Mouse (Mus musculus) heart, adult 9 months (tissue): ENCODE data around the gene BC024978.
"Not testable (repeated sequence)": the region's sequence is repeated elsewhere in the genome, so short reads cannot be mapped to it uniquely, and the experiment has no call there.

Experiments
- DNase-seq, 2 experiments: peaks; one replicate each; pipeline ENCODE4 v3.0.0; 2022; ENCODE audit warnings: low spot score in 2 of 2

Gene BC024978

DNA sequence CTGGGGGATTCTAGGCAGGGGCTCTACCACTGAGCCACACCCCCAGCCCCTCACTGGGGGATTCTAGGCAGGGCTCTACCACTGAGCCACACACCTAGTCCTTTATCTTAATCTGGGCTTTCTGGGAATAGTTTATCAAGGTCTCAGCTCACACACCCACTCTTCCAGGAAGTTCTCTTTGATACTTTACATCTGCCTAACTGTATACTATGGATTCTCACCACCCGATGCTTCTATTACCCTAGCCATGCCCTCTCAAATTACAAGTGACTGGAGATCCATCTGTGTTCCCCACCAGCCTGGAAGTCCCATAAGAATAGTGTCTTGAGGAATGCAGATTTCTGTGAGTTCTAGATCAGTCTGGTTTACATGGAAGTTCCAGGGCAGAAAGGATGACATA, 27.0 kb downstream of the BC024978 start:
- DNase-seq, result no peak

DNA sequence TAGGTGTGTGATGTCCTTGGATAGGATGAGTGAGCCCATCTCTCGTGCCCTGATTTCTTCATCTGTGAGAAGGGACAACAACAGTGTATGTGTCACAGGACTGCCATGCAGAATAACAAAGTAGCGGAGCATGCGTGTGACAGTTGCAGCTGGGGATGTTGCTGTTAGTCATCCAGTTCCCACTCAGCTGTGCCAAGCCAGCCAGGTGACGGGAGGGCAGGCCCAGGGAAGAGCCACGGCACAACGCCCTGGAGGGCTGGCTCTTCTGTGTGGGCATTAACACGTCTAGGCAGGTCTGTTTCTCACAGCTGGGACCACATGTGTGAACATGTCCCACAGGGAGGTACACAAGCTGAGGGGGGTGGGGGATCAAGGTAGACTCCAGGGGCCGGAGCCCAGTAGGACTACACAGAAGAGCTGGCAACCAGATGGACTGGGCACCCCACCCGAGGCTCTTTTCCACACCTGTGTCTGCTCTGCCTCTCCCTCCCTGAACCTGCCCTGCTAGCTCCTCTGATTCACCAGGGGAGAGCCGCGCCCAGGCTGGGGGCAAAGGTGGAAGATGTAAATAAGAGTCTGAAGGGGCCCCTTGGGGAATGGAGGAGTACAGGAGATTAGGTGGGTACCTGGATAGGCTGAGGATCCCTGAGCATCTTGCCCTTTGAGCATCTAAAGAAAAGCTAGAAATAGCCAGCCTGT, 29.4 kb downstream of the BC024978 start:
- DNase-seq, result peak; percentile 26 to 34

DNA sequence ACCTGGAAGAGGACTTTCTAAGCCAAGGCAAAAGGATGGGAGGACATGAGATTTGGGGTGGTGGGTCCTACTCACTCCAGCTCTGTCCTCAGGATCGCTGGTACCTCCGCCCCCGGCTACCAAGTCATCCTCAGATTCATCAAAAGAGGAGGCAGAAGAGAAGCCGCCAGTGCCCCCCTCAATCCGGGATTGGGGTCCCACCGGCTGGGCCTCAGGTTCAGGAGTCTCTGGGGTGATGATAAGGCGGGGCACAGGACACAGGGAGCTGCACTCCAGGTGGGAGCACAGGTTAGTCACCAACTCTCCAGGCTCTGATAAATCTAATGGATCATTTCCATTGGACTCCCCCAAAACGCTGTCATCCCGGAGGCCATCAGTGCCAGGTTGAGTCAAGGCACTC, 31.7 kb downstream of the BC024978 start:
- DNase-seq, result no peak

DNA sequence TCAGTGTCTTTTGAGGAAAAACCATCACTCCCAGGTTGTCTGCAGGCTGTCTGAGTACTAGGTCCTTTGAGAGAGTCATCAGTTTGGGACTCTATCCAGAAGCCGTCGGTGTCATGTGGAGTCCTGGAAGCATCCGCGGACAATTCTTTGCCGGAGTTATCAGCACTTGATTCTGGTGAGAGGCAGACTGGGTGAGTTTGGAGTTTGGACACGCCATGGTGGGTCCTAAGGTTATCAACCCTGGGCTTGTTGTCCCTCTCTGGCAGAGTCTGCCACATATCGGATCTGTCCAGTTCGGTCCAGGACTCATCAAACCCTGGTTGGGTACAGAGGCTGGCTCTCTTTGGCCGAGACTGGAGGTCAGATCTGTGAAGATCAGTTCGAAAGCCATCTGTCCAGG, 32.1 kb downstream of the BC024978 start:
- no peak for DNase-seq

DNA sequence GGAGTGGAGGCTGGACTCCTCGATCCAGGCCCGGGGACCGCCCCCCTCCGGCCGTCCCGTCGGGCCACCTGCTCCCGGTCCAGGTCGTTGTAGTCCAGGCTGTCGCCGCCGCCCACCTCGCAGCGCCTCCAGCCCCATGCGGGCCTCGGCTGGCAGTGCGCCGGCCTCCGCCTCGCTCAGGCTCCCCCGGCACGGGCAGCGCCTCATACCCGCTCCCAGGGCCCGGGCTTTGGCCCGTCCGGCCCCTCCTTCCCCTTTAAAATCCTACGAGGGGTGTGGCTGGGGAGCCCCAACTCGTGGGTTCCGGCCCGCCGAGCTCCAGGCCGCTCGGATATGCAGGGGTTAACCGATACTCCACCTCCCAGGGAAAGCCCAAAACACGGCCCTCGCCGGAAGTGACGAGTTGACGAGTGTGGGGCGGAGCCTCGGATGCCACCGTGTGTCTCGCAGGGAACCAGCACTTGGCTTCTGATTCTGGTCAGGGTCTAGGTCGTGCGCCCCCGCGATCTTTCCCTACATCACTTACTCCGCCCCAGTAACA, 32.8 kb downstream of the BC024978 start, which contains the start of gene Itpkc:
Itpkc (minus strand) TSS at position 381 of the 541 bp plus-strand sequence.
- DNase-seq, result peak; percentile 91 to 93

DNA sequence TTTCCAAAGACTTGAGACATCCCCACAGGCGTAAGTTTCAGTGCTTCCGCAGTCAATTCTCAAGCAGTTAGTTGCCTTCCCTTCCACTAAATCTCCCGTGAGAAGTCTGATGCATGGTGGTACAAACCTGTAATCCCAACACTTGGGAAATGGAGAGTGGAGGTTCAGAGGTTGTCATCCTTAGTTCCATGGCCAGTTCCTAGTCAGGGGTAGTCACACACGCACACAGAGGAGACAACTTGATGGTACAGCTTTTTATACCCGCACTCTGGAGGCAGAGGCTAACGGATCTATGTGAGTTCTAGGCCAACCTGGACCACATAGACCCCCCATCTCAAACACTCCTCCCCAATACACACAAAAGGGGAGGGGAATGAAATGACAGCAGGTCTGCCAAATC, 33.3 kb downstream of the BC024978 start:
- no peak for DNase-seq

DNA sequence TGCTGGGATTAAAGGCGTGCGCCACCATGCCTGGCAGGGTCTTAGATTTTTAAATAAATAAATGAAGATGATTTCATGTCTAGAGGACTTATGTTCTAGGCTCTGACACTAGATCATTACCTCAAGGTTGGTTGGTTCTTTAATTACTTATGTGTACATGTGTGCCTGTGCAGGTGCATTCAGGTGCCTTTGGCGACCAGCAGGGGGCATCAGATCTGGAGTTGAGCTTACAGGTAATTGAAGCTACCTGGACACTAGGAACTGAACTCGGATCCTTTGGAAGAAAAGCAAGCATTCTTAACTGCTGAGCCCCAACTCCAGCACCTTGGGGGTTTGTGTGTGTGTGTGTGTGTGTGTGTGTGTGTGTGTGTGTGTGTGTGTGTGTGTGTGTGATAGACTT, 35.2 kb downstream of the BC024978 start:
- no peak for DNase-seq

DNA sequence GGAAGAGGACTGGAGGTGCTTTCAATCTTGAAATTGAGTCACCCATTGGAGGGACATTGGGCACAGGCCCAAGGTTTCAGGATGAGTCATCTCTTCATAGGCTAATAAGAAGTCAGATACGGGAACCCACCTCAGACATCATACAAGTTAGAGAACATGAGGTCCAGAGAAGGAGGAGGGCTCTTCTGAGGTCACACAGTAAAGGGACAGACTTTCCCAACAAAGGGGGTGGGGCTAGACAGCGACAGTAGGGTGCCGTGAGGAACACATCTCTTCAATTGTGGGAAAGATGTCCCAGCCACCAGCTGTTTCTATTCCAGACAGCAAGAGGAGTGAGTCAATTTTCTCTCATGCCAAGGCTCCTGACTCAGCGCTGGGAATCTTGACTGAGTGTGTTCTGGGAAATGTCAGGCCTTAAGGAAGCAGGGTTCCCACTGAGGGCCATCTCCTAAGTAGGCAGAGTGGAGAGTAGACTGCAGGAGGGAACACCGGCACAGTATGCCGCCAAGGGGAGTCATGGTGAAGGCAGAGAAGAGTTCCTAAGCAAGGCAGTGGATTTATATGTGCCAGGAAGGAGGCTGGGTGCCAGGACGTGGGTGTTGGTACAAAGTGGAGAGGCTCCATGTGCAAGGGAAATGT, 36.2 kb downstream of the BC024978 start:
- peak; percentile 76 to 81 for DNase-seq

DNA sequence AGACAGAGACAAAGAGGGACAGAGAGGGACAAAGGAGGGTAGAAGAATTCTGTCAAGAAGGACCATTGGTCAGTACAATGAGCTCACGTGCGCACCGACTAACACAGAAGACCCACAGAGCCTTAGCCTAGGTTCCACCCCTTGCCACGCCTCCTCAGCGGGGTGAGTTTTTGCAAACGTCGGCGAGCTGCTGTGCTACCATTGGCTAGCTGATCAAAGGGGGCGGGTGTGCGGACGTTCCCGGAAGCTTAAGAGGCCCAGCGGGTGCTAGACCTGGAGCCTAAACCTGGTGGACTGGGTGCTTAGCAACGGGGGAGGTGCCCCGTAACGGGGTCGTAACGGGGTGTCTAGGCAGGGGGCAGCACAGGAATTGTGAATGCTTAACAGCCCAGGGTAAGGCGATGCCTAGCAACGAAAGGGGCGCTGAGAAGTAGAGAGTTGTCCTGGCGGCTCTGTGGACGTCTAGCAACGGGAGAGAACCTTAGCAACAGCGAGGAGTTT, 37.2 kb downstream of the BC024978 start, which contains the start of gene Coq8b:
Coq8b (plus strand) TSS at position 243 of the 501 bp plus-strand sequence.
- peak; percentile 95 to 96 for DNase-seq

DNA sequence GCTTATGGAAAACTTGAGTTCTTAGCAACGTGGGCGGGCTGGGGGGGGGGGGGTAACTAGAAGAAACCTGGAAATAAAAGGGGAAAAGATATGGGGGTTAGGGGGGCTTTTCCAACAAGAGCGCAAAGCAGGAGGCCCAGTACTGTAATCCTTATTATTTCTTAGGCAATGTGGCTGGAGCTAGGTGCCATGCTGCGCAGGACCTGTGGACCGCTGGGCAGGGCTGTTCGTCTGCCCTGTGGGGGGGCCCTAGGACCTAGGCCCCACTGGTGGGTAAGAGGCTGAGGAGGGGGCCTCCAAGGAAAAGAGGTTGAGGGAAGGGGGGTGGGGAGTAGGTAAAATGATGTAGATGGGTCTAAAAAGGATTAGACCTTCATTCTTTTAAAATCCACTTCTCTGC, 37.7 kb downstream of the BC024978 start:
- DNase-seq, result no peak

DNA sequence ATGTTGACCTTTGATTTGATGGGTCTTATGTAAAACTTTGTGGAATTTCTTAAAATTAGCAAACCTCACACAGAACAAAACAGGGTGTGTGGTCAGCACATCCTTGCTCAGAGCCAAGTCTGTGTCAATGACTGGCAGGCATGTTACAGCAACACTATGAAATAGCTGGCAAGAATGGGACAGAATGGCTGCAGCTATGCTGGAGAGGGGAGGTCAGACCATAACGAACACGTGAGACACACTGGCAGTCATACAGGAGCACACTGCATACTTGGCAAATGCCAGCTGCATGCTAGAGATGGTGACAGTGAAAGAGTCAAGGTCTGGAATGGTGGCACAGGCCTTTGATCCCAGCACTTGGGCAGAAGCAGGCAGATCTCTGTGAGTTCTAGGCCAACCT, 40.1 kb downstream of the BC024978 start:
- DNase-seq, result no peak

DNA sequence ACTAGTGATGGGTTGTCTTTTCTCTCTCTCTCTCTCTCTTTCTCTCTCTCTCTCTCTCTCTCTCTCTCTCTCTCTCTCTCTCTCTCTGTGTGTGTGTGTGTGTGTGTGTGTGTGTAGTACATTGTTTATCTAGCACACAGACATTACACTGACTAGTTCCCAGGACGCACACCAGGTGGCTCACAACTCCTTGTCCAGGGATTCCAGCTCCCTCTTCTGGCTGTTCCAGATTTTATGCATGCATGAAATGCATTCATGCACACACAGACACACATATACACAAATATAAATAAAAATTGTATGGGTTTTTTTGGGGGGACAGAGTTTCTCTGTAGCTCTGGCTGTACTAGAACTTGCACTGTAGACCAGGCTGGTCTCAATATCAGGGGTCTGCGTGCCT, 41.9 kb downstream of the BC024978 start:
- DNase-seq, result no peak

DNA sequence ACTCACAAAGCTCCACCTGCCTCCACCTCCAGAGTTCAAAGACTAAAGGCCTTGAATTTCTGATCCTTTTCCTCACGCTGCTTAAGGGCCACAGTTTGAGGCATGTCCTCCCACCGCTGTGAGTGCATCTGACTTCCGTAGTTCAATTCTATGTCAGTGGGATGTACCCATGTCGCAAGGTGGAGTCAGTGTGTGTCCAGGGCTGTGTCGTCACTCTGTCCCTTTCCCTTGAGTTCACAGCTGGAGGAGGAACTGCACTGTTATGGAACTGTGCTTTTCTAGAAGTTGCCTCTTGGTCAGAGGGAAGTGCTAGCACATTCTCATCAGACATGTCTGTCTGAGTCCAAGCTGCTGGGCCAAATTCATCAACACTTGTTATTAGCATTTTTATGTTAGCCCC, 43.0 kb downstream of the BC024978 start:
- no peak for DNase-seq

DNA sequence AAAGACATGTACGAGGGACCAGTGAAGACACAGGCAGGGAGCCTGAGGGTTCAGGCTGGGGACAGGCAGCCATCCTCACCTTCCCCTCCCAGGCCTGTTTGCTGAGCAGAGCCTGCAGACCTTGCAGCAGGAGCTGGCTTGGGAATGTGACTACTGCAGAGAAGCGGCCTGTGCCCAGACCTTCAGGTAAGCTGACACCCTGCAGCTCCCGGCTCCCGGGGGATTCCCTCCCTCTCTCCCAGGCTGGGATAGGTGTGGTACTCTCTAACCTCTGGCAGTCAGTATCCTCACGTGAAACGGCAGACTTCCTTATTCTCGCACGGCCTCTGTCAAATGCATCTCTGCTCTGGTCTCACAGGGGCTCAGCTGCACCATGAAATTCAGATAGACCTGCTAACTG, 47.6 kb downstream of the BC024978 start:
- no peak for DNase-seq

DNA sequence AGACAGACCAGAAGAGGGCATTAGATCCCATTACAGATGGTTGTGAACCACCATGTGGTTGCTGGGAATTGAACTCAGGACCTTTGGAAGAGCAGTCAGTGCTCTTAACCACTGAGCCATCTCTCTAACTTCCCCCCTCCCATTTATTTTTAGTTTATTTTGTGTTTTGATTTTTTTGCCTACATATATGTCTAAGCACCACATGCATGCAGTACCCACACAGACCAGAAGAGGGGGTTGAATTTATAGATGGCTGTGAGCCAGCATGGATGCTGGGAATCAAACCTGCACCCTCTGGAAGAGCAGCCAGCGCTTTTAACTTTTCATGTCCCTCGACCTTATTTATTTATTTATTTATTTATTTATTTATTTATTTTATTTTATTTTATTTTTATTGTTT, 48.5 kb downstream of the BC024978 start:
- not testable (repeated sequence) for DNase-seq

DNA sequence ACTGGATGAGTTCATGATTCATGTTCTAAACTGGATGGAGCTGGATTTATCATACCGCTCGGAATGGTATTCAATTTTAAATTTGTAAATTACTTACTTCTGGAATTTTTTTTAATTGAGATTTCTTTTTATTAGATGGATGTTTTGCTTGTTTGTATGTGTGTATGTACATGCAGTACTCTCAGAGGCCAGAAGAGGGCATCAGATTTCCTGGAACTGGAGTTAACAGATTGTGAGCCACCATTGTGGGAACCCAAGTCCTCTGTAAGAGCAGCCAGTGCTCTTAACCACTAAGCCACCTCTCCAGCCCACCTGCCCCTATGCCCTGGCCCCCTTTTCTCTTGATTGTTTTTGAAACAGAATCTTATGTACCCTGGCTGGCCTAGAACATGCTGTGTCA, 53.6 kb downstream of the BC024978 start:
- no peak for DNase-seq

DNA sequence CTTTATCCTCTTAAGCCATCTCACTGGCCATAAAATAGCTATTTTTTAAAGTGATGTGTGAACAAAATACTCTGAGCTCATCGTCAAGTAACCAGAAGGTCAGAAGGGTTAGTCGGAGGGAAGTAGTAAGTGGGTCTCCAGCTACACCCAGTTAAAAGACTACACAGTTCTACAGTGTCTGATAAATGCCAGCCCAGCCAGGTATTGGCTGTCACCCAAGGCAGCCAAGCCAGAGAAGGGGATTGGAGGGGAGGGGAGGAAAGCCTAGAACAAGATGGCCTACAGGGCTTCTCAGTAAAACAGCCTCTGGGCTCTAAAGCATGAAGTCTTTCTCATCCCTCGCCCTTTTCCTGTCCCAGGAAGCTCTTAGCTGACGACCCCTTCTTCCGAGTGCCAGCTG, 54.3 kb downstream of the BC024978 start:
- DNase-seq, result no peak

DNA sequence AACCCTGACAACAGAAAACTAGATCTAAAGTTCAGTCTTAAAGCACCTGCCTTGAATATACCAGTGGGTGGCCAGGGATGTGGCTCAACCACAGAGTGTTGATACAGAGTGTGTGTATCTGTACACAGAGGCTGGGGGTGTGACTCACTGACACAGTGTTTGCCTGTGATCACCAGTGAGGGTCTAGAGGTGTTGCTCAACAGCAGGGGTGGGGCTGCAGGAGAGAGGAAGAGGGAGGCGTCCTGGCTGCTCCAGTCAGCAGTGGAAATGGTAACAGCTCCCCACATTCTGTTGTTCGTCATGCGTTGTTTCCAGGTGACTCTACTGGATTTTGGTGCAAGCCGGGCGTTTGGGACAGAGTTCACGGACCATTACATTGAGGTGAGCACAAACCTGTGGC, 56.4 kb downstream of the BC024978 start:
- DNase-seq, result no peak

DNA sequence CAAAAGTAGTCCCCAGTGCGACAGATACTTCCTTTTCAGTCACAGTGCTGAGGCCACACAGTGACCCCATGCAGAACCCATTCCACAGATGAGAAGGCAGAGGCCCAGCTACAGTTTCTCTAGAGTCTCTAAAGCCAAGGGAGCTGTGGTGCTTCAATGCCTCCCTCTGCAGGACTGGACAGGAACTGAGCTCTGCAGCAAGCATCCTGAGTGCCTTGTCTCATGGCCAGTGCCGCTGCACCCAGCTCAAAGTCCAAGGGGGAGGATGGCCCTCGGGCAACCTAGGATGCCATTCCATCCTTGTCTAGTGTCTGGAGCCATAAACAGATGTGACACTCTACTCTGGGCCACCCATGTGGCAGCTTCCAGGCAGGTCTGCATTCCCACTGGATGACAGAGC, 60.1 kb downstream of the BC024978 start:
- DNase-seq, result no peak

DNA sequence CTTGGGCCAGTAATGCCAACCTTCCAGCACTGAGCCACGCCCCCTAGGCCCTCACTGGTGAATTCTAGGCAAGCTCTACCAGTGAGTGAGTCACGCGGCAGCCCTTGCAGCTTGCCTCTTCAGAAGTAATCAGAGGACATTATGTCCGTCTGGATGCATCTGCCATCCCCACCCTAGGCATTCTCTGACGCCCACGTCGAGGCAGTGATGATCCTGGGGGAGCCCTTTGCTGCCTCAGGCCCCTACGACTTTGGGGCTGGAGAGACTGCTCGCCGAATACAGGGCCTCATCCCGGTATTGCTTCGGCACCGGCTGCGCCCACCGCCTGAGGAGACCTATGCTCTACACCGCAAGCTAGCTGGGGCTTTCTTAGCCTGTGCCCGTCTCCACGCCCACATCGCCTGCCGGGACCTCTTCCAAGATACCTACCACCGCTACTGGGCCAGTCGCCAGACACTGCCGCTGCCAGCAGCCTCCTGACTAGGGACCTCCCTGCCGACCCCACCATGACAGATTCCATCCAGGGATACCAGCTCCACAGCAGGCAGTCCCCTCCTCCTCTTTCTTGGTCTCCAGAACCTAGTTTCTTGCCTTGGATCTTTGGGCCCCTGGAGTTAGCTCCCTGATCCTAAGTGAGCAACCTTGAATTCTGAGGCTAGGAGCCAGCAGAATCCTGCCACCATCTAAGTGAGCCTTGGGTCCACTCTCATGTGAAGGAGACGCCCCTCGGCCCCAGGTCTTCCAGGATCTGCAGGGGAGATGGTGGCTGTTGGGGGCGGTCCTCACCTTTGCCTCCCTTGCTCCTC, 61.7 kb downstream of the BC024978 start:
- DNase-seq, result peak in 1 of 2 experiments; percentile 56

DNA sequence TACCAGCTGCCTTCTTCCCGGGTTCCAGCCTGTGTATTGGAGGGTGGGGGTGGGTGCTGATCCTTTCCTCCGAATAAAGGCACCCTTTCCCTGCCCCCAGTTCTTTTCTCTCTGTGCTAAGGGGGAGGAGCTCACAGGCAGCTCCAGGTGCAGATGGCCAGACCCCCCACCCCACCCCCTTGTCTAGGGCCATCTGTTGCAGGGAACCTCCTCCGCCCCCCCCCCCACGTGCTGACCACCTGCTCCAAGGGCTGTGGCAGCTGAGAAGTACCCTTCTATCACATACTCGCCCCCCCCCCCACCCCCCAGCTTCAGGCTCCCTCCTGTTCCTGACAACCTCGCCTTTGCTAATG, 62.2 kb downstream of the BC024978 start:
- DNase-seq, result no peak

DNA sequence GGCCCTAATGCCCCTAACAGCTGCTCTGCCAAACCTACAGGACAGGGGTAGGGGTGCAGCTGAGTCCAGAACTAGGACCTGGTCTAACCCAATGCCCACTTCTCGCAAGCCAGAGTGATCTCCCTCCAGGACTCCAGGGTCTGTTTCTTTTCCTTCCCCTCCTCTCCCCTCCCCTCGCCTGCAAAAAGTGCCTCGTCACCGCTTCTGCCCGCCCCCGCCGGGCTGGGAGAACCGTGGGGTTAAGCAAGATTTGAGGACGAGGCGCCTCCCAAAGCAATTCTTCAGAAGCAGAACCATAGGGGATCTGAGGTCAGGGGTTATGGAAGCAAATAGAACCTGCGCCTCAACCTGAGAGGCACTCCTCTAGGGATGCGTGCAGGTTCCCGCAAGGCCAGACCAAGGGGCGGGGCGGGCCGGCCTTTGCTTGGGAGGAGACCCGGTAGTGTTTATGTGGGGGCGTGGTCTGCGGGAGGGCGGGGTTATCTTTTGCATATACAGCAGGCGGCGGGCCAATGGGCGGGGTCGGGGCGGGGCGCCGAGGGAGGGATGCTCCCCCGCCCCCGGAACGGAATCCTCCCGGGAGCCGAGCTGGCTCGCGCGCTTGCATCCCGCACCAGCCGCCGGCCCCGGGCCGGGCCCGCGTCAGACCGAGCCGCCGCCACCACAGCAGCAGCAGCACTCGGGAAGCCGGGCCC, 62.8 kb downstream of the BC024978 start, which contains the start of gene Numbl:
Numbl (plus strand) TSS at position 229 of the 695 bp plus-strand sequence.
- peak; percentile 90 to 93 for DNase-seq
